Mouse (Mus musculus) leukemia stem cell, adult 10-12 weeks (primary cell): ENCODE measurements around the gene Rpl36a-ps1. TPM values are rescaled to one million over a fixed set of nuclear protein-coding genes. Genes with fewer than 3 reads are reported as not detected.

Experiments
- polyA plus RNA-seq: library from polyadenylated mRNA; stranded (reverse); fragments of >175 nt; gene quantifications from 2 replicates; pipeline ENCODE4 v1.2.3, GENCODE M21; 2012; ENCODE audit warnings: low replicate concordance

Rpl36a-ps1 gene
- 0.58 TPM in 1 of 2 replicates, not detected in the other for polyA plus RNA-seq

GRCm38 (mm10) chr14:98994218-98994617 is at the start of gene Rpl36a-ps1:
TSS of gene Rpl36a-ps1 (minus strand) at chr14:98994318.

Other genes starting within 250 kb of the Rpl36a-ps1 start
- gene Mzt1, start 51.8 kb upstream of the Rpl36a-ps1 start, polyA plus RNA-seq = 7.6 and 11.9 TPM in 2 replicates
- 5.1 and 14.1 TPM in 2 replicates for gene Bora, start 51.9 kb upstream of the Rpl36a-ps1 start, polyA plus RNA-seq
- 0.21 and 1.2 TPM in 2 replicates for gene Pibf1, start 105.1 kb upstream of the Rpl36a-ps1 start, polyA plus RNA-seq
- 20.9 and 27.2 TPM in 2 replicates for gene Dis3, start 105.5 kb upstream of the Rpl36a-ps1 start, polyA plus RNA-seq